Mouse (Mus musculus) lung, embryonic 14.5 days (tissue): ENCODE measurements at regions not wholly inside any gene's neighbourhood (a gene's known extent, or its start where the extent isn't known, plus 50 kb on each side); places are given as distances from the start of the nearest gene placed in this dataset.
"Not testable (repeated sequence)": the region's sequence is repeated elsewhere in the genome, so short reads cannot be mapped to it uniquely, and the experiment has no call there.

ENCODE experiments used
- ATAC-seq: fragments of 200-750 bp; cut with Nextera tagmentation; 2 replicates; pipeline ENCODE4 v1.8.0; 2017; ENCODE audit warnings: mild to moderate bottlenecking, moderate TSS enrichment, moderate library complexity; ENCODE audit not compliant: insufficient read depth
- DNase-seq: peaks from one replicate; pipeline ENCODE4 v3.0.0-alpha.2; 2015
- H3K27ac ChIP-seq: fragments of 300-500 bp; sonication (generic); 2 replicates; pipeline ENCODE4 v1.5.1; 2014; ENCODE audit warnings: low read depth, mild to moderate bottlenecking, moderate library complexity
- H3K27me3 ChIP-seq: fragments of 300-500 bp; sonication (generic); 2 replicates; pipeline ENCODE4 v1.6.1; 2014; ENCODE audit warnings: low read length, control low read depth; ENCODE audit not compliant: insufficient read depth
- H3K36me3 ChIP-seq: fragments of 300-500 bp; sonication (generic); 2 replicates; pipeline ENCODE4 v1.6.1; 2014; ENCODE audit warnings: control low read depth; ENCODE audit not compliant: insufficient read depth
- H3K4me1 ChIP-seq: fragments of 300-500 bp; sonication (generic); 2 replicates; pipeline ENCODE4 v1.6.1; 2014; ENCODE audit warnings: antibody characterized with exemption, control low read depth; ENCODE audit not compliant: insufficient read depth
- H3K4me2 ChIP-seq: fragments of 300-500 bp; sonication (generic); 2 replicates; pipeline ENCODE4 v1.6.1; 2014; ENCODE audit warnings: mild to moderate bottlenecking
- H3K4me3 ChIP-seq: fragments of 300-500 bp; sonication (generic); 2 replicates; pipeline ENCODE4 v1.5.1; 2014; ENCODE audit warnings: low read depth, low read length
- H3K9ac ChIP-seq: fragments of 300-500 bp; sonication (generic); 2 replicates; pipeline ENCODE4 v1.6.1; 2014
- H3K9me3 ChIP-seq: fragments of 300-500 bp; sonication (generic); 2 replicates; pipeline ENCODE4 v1.6.1; 2016; ENCODE audit warnings: low read depth, low read length, control low read depth
- CTCF ChIP-seq: IDR thresholded peaks from 2 replicates; pipeline ENCODE4 v1.5.1; 2016; ENCODE audit warnings: antibody characterized with exemption, low read depth
- WGBS: fragments of 180-500 bp; shearing (Covaris S2); extraction: QIAGEN DNeasy Blood & Tissue Kit; methylation state at CpG from one replicate; pipeline ENCODE4 v1.1.7; 2014; 5-methylcytosine and 5-hydroxymethylcytosine counted together

- ATAC-seq (peak; percentile 52; the same call in 1 of the 2 replicates), DNase-seq (peak; percentile 71)
- H3K36me3 ChIP-seq = no peaks in the 10 kb centered on the region
- no peak overlapping the region for H3K27ac ChIP-seq
- H3K4me3 ChIP-seq = no peak overlapping the region
- no peak overlapping the region for H3K4me2 ChIP-seq
- H3K4me1 ChIP-seq = no peaks in the 10 kb centered on the region
- no peak overlapping the region for H3K9ac ChIP-seq
- H3K9me3 ChIP-seq = no peaks in the 10 kb centered on the region
- TF ChIP-seq CTCF = peak; percentile 46
- no peaks in the 10 kb centered on the region for H3K27me3 ChIP-seq
These were observed 192.0 kb upstream of the Slc10a2 start for GRCm38 (mm10) chr8:5297190-5297589.

- no peak for DNase-seq
- no peaks in the 10 kb centered on the region for H3K36me3 ChIP-seq
- WGBS = 76% methylated on average over 5 of the region's 5 CpGs
- H3K27me3 ChIP-seq = no peaks in the 10 kb centered on the region
- H3K27ac ChIP-seq = no peak overlapping the region
- H3K9ac ChIP-seq = no peak overlapping the region
- ATAC-seq = no peak
- no peak for TF ChIP-seq CTCF
- H3K9me3 ChIP-seq = no peaks in the 10 kb centered on the region
- no peak overlapping the region for H3K4me2 ChIP-seq
- no peaks in the 10 kb centered on the region for H3K4me1 ChIP-seq
- no peak overlapping the region for H3K4me3 ChIP-seq
These were observed 180.6 kb upstream of the Slc10a2 start for GRCm38 (mm10) chr8:5285708-5286161.

- no peak for ATAC-seq
- Histone ChIP-seq H3K9ac (no peak overlapping the region), H3K36me3 (no peaks in the 10 kb centered on the region), H3K4me1 (no peaks in the 10 kb centered on the region), H3K9me3 (no peaks in the 10 kb centered on the region), H3K27me3 (no peaks in the 10 kb centered on the region), H3K27ac (no peak overlapping the region), H3K4me3 (no peak overlapping the region), H3K4me2 (no peak overlapping the region)
- no peak for DNase-seq
- no peak for TF ChIP-seq CTCF
These were observed 178.6 kb upstream of the Slc10a2 start for GRCm38 (mm10) chr8:5283799-5284198.

- Histone ChIP-seq H3K4me2 (no peak overlapping the region), H3K9ac (no peak overlapping the region), H3K4me1 (no peaks in the 10 kb centered on the region), H3K36me3 (no peaks in the 10 kb centered on the region), H3K4me3 (no peak overlapping the region), H3K9me3 (no peaks in the 10 kb centered on the region), H3K27me3 (no peaks in the 10 kb centered on the region), H3K27ac (no peak overlapping the region)
- DNase-seq = peak; percentile 58
- ATAC-seq = peak; percentile 47; the same call in 1 of the 2 replicates
- WGBS = 26% methylated on average over 1 of the region's 1 CpGs
- no peak for TF ChIP-seq CTCF
These were observed 157.2 kb upstream of the Slc10a2 start for GRCm38 (mm10) chr8:5262316-5262715.

GRCm38 (mm10) chr8:5241871-5242270, 136.7 kb upstream of the Slc10a2 start:
- DNase-seq, ATAC-seq, H3K4me3 ChIP-seq, H3K27me3 ChIP-seq, H3K9ac ChIP-seq, H3K27ac ChIP-seq, H3K4me2 ChIP-seq, H3K9me3 ChIP-seq, H3K36me3 ChIP-seq, H3K4me1 ChIP-seq: not testable (repeated sequence)
- 96% methylated on average over 17 of the region's 22 CpGs for WGBS
